Mouse (Mus musculus) right cerebral cortex, postnatal 36 days (tissue): ENCODE measurements around the gene Olfr470.
"Not testable (repeated sequence)": the region's sequence is repeated elsewhere in the genome, so short reads cannot be mapped to it uniquely, and the experiment has no call there.

Experiments
- DNase-seq, 2 experiments: peaks; one replicate each; pipeline ENCODE4 v3.0.0; 2022; ENCODE audit warnings: low spot score in 2 of 2, mixed read lengths in 1 of 2

Gene Olfr470

GRCm38 (mm10) chr7:107847390-107847789, at the start of gene Olfr470:
TSS of gene Olfr470 (minus strand) at chr7:107847490.
- not testable (repeated sequence) for DNase-seq

GRCm38 (mm10) chr7:107841719-107842118, 5.6 kb downstream of the Olfr470 start:
- no peak for DNase-seq

DNA sequence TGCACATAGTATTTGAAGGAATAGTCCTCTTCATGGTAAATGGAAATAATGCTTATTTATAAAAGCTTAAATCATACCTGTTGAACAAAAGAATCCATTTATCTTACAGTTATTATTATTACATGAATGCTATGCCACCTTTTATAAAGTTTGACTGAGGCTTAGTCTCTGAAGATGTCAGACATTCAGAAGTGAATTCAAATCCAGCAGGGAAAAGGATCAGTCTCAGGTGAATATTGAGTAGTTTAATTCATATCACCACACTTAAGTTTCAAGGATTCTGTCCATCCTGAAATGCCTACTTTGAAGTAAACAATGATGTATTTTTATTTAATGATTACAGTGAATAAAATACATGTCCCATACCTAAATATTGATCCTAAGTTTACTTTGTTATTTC, 21.8 kb downstream of the Olfr470 start, which contains the start of gene Olfr469:
Gene Olfr469 (minus strand): TSS at position 101 of the 400 bp plus-strand sequence.
- DNase-seq, result not testable (repeated sequence)

DNA sequence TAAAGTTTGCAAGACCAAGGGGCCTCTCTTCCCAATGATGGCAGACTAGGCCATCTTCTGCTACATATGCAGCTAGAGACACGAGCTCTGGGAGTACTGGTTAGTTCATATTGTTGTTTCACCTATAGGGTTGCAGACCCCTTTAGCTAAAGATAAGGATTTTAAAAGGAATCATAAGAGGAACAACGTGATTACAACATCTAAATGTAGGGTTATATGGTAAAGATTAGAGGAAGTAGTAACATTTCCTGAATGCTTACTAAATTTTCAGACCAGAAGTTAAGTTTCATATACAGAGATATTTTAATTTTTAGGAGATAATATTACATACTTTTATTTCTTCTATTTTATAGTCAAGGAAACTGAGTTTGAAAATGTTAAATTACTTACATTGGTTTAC, 23.4 kb downstream of the Olfr470 start:
- DNase-seq, result not testable (repeated sequence)

DNA sequence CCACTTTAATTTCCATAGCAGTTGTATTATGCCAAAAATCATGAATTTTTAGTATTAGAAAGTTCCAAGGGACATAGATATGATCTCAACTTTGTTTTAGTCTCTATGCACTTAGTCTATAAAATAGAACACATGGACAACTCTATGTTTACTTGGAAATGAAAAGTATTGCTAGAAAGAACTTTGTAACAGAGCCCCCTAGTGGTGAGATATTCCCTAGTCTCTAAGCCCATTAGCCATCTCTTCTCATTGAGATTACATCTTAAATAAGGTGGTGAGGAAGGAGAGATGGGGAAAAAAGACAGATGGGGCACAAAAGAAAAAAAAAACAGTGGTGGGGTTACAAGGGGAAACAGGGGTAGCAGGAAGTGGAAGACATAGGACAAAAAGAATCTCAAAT, 27.8 kb downstream of the Olfr470 start:
- no peak for DNase-seq

GRCm38 (mm10) chr7:107811963-107812362, 35.3 kb downstream of the Olfr470 start, which contains the start of gene Olfr467:
TSS of gene Olfr467 (plus strand) at chr7:107812263.
- DNase-seq, result no peak

- DNase-seq, result no peak
These were observed 45.2 kb downstream of the Olfr470 start for GRCm38 (mm10) chr7:107802138-107802537.

DNA sequence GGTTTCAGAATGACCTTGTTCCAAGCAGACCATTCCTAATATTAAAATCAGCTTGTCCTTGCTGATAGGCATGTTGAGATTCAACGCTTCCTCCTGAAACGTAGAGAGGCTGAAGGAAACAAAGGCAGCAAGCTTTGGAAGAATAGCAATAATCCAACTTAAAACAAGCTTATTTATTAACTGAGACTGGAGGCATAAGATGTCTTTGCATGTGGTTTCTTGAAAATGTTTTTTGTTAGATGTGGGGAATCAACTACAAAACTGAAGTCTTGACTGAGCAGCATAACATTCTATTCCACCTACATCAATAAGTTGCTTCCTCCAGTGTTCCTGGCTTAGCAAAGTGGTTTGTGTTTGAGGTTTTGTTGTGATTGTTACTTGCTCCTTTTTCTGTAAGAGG, 46.2 kb downstream of the Olfr470 start, which contains the start of gene Ovch2:
Gene Ovch2 (minus strand): TSS at position 101 of the 400 bp plus-strand sequence.
- DNase-seq, result no peak

GRCm38 (mm10) chr7:107796500-107796899, 50.8 kb downstream of the Olfr470 start:
- DNase-seq, result no peak
